Mouse (Mus musculus) liver, postnatal 0 days (tissue): ENCODE measurements around the gene Gm49378. TPM values are rescaled to one million over a fixed set of nuclear protein-coding genes. Genes with fewer than 3 reads are reported as not detected.

Experiments used
- ATAC-seq: fragments of 200-750 bp; cut with Nextera tagmentation; 2 replicates; pipeline ENCODE4 v1.8.0; 2017; ENCODE audit warnings: mild to moderate bottlenecking, moderate library complexity
- DNase-seq: peaks from one replicate; pipeline ENCODE4 v3.0.0-alpha.2; 2016
- H3K27ac ChIP-seq: fragments of 300-500 bp; sonication (generic); 2 replicates; pipeline ENCODE4 v1.5.1; 2014; ENCODE audit warnings: antibody characterized with exemption, moderate library complexity, mild to moderate bottlenecking, low read depth
- H3K27me3 ChIP-seq: fragments of 300-500 bp; sonication (generic); 2 replicates; pipeline ENCODE4 v1.6.1; 2014; ENCODE audit warnings: low read length, control low read depth, mixed read lengths; ENCODE audit not compliant: insufficient read depth
- H3K36me3 ChIP-seq: fragments of 300-500 bp; sonication (generic); replicated peaks from 2 replicates; pipeline ENCODE4 v1.6.1; 2014; ENCODE audit warnings: mild to moderate bottlenecking, control low read depth, low read length, moderate library complexity, mixed read lengths; ENCODE audit not compliant: insufficient read depth
- H3K4me1 ChIP-seq: fragments of 300-500 bp; sonication (generic); 2 replicates; pipeline ENCODE4 v1.6.1; 2014; ENCODE audit warnings: antibody characterized with exemption, mild to moderate bottlenecking, control low read depth; ENCODE audit not compliant: insufficient read depth
- H3K4me2 ChIP-seq: fragments of 300-500 bp; sonication (generic); 2 replicates; pipeline ENCODE4 v1.6.1; 2014; ENCODE audit warnings: low read depth, mild to moderate bottlenecking, low read length, moderate library complexity, mixed read lengths
- H3K4me3 ChIP-seq: fragments of 300-500 bp; sonication (generic); 2 replicates; pipeline ENCODE4 v1.5.1; 2014; ENCODE audit warnings: low read depth, low read length
- H3K9ac ChIP-seq: fragments of 300-500 bp; sonication (generic); replicated peaks from 2 replicates; pipeline ENCODE4 v1.6.1; 2014; ENCODE audit warnings: mild to moderate bottlenecking, moderate library complexity
- H3K9me3 ChIP-seq: fragments of 300-500 bp; sonication (generic); 2 replicates; pipeline ENCODE4 v1.6.1; 2016; ENCODE audit warnings: mild to moderate bottlenecking, control low read depth, low read length, mixed read lengths
- CTCF ChIP-seq: sonication (generic); IDR thresholded peaks from 2 replicates; pipeline ENCODE4 v1.5.1; 2016; ENCODE audit warnings: antibody characterized with exemption, low read depth
- EP300 ChIP-seq: IDR thresholded peaks from 2 replicates; pipeline ENCODE4 v1.6.1; 2016; ENCODE audit warnings: antibody characterized with exemption, low read depth, mild to moderate bottlenecking
- WGBS: fragments of 180-500 bp; shearing (Covaris S2); extraction: QIAGEN DNeasy Blood & Tissue Kit; methylation state at CpG from one replicate; pipeline ENCODE4 v1.1.7; 2014; ENCODE audit not compliant: insufficient replicate concordance; 5-methylcytosine and 5-hydroxymethylcytosine counted together
- polyA plus RNA-seq: library from polyadenylated mRNA; unstranded; fragments of >200 nt; fragmentation: Nextera tagmentation; extraction: Ambion mirVana; gene quantifications from 2 replicates; pipeline ENCODE4 v1.2.1, GENCODE M21; 2015

The Gm49378 gene
- polyA plus RNA-seq, 1 experiment from 2014 or later, result 0.99 TPM

- no peak overlapping the region for H3K27ac ChIP-seq
- no peak overlapping the region for H3K9ac ChIP-seq
- peaks cover 27% of the 10 kb centered on the region for H3K4me1 ChIP-seq
- DNase-seq (no peak), ATAC-seq (no peak)
- H3K4me2 ChIP-seq, result no peak overlapping the region
- no peak overlapping the region for H3K4me3 ChIP-seq
- no peaks in the 10 kb centered on the region for H3K27me3 ChIP-seq
- 95% methylated on average over 6 of the region's 6 CpGs for WGBS
- no peaks in the 10 kb centered on the region for H3K9me3 ChIP-seq
- no peak for TF ChIP-seq CTCF
- H3K36me3 ChIP-seq, result peaks cover 58% of the 10 kb centered on the region
Observed at GRCm38 (mm10) chr14:55608339-55608738, 29.4 kb downstream of the Gm49378 start.

- H3K27me3 ChIP-seq, result no peaks in the 10 kb centered on the region
- no peak for TF ChIP-seq EP300
- no peak for TF ChIP-seq CTCF
- ATAC-seq (no peak), DNase-seq (no peak)
- peaks cover 36% of the 10 kb centered on the region for H3K4me1 ChIP-seq
- peak overlapping the region; percentile 44 for H3K27ac ChIP-seq
- WGBS, result 74% methylated on average over 16 of the region's 16 CpGs
- peaks cover 81% of the 10 kb centered on the region for H3K36me3 ChIP-seq
- H3K4me3 ChIP-seq, result peak overlapping the region; percentile 78
- no peaks in the 10 kb centered on the region for H3K9me3 ChIP-seq
- peak overlapping the region; percentile 75 for H3K4me2 ChIP-seq
- H3K9ac ChIP-seq, result peak overlapping the region; percentile 96
Observed at GRCm38 (mm10) chr14:55605743-55606459, 31.8 kb downstream of the Gm49378 start.

GRCm38 (mm10) chr14:55604823-55605222 lies 32.9 kb downstream of the Gm49378 start:
- peaks cover 36% of the 10 kb centered on the region for H3K4me1 ChIP-seq
- H3K4me3 ChIP-seq, result peak overlapping the region; percentile 78
- H3K27ac ChIP-seq, result peak overlapping the region; percentile 99
- 83% methylated on average over 11 of the region's 11 CpGs for WGBS
- TF ChIP-seq EP300, result no peak
- TF ChIP-seq CTCF, result no peak
- peak overlapping the region; percentile 96 for H3K9ac ChIP-seq
- peak overlapping the region; percentile 75 for H3K4me2 ChIP-seq
- H3K27me3 ChIP-seq, result no peaks in the 10 kb centered on the region
- H3K36me3 ChIP-seq, result peaks cover 80% of the 10 kb centered on the region
- H3K9me3 ChIP-seq, result no peaks in the 10 kb centered on the region
- DNase-seq (no peak), ATAC-seq (no peak)

GRCm38 (mm10) chr14:55603633-55604576 lies 33.8 kb downstream of the Gm49378 start:
- Histone ChIP-seq H3K36me3 (peaks cover 80% of the 10 kb centered on the region), H3K9ac (peak overlapping the region; percentile 96), H3K27me3 (no peaks in the 10 kb centered on the region), H3K4me2 (peak overlapping the region; percentile 75), H3K4me1 (peaks cover 36% of the 10 kb centered on the region), H3K27ac (peak overlapping the region; percentile 99), H3K9me3 (no peaks in the 10 kb centered on the region), H3K4me3 (peak overlapping the region; percentile 78)
- TF ChIP-seq EP300 (peak; percentile 88; the same call in 1 of the 2 replicates), CTCF (peak; percentile 99)
- DNase-seq (peak; percentile 95), ATAC-seq (peak; percentile 96)
- WGBS, result 8% methylated on average over 19 of the region's 19 CpGs

- WGBS, result 67% methylated on average over 7 of the region's 7 CpGs
- H3K4me1 ChIP-seq, result peaks cover 36% of the 10 kb centered on the region
- TF ChIP-seq EP300 (no peak), CTCF (no peak)
Observed at GRCm38 (mm10) chr14:55603271-55603632, 34.4 kb downstream of the Gm49378 start, which contains the start of gene Irf9. Irf9 (plus strand) TSS chr14:55603571.

GRCm38 (mm10) chr14:55598521-55599390 lies 38.9 kb downstream of the Gm49378 start:
- no peak for DNase-seq
- WGBS, result 92% methylated on average over 21 of the region's 21 CpGs
- TF ChIP-seq CTCF (no peak), EP300 (no peak)
- H3K36me3 ChIP-seq, result peaks cover 87% of the 10 kb centered on the region
- no peak overlapping the region for H3K9ac ChIP-seq
- H3K4me1 ChIP-seq, result peaks cover 13% of the 10 kb centered on the region; the same call in 1 of the 2 replicates
- ATAC-seq, result no peak
- H3K27me3 ChIP-seq, result no peaks in the 10 kb centered on the region
- no peak overlapping the region for H3K27ac ChIP-seq
- no peaks in the 10 kb centered on the region for H3K9me3 ChIP-seq
- no peak overlapping the region for H3K4me2 ChIP-seq
- H3K4me3 ChIP-seq, result no peak overlapping the region

More at GRCm38 (mm10) chr14:55603271-55603632, 34.4 kb downstream of the Gm49378 start, which contains the start of gene Irf9:
- peak within 1 kb of the TSS; percentile 78 for H3K4me3 ChIP-seq
- DNase-seq (no peak), ATAC-seq (no peak)
- no peaks in the 10 kb centered on the region for H3K27me3 ChIP-seq
- H3K9me3 ChIP-seq, result no peaks in the 10 kb centered on the region
- peak within 1 kb of the TSS; percentile 75 for H3K4me2 ChIP-seq
- H3K36me3 ChIP-seq, result peaks cover 80% of the 10 kb centered on the region
- H3K27ac ChIP-seq, result peak within 1 kb of the TSS; percentile 99
- peak within 1 kb of the TSS; percentile 96 for H3K9ac ChIP-seq
